8 mouse cellular contexts compared by ENCODE assay signal in the genomic region with DNA sequence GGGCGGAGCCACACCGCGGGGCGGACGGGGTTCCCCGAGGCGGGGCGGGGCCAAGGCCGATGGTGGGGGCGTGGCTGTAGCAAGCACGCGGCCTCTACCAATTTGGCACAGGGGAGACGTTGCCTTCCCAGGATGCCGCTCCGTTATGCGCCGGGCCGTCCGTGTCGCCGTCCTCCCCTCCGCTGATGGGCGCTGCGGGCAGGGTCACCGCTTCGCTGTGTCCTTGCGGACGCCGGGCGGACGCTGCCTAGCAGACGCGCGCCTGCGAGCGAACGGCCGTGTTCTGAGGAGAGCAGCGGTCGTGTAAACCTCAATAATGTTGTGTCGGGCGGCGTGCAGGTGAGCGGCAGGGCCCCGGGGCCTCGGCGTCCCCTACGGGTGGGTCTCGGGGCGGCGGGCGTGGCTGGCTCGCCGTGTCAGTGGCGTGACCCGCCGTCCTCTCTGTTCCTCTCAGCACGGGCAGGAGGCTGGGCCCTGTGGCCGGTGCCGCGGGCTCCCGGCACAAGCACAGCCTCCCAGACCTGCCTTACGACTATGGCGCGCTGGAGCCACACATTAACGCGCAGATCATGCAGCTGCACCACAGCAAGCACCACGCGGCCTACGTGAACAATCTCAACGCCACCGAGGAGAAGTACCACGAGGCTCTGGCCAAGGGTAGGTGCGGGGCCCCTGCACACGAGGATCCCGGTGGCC. TPM values are rescaled to one million over a fixed set of nuclear protein-coding genes. Genes with fewer than 3 reads are reported as not detected.
A peak's percentile ranks its signal among the peaks of the same experiment; 100 is the strongest.
DNase-seq lines count a peak whose midpoint lies in the region; ATAC-seq and TF ChIP-seq lines count a peak whose summit lies in the region.

No protein-coding gene starts in this region.

- TF ChIP-seq CTCF in gastrocnemius, adult 2 months (IDR thresholded peaks at IDR 0.05), result no peak; the same call in 1 of the 2 replicates

- H3K36me3 ChIP-seq in megakaryocyte, embryonic 14.5 days (replicated peaks; ENCODE audit: low read length), result peaks cover 21% of the 10 kb centered on the region

- intact Hi-C loops in gastrocnemius, adult 2 months (cut with DNase I), result loop anchor here (1.0 kb wide), 1 partner anchor 16 kb away; no protein-coding TSS in a partner anchor

- peak; percentile 98 for DNase-seq in ZHBTc4 (ENCODE audit: low read depth, low spot score)
- DNase-seq in gastrocnemius, adult 2 months, result peak; percentile 100
- DNase-seq in hindlimb bud, embryonic 11.5 days (ENCODE audit: extremely low spot score, low read depth, low spot score), result peak; percentile 76
- DNase-seq in left cerebral cortex, adult 8-10 months (ENCODE audit: low spot score in 2 of 2), result peak; percentile 94 to 97
- DNase-seq in right cerebral cortex, postnatal 10 days (ENCODE audit: low spot score in 2 of 2), result peak; percentile 98
- peak; percentile 99 for DNase-seq in urinary bladder, postnatal 25 days (ENCODE audit: low spot score)

- no peaks in the 10 kb centered on the region for H3K27me3 ChIP-seq in megakaryocyte, embryonic 14.5 days (replicated peaks)

- no peaks in the 10 kb centered on the region for H3K9me3 ChIP-seq in megakaryocyte, embryonic 14.5 days

- peak overlapping the region; percentile 95 for H3K4me3 ChIP-seq in gastrocnemius, adult 2 months
- peak overlapping the region; percentile 100 for H3K4me3 ChIP-seq in megakaryocyte, embryonic 14.5 days (replicated peaks)

- H3K27ac ChIP-seq in gastrocnemius, adult 2 months, result peak overlapping the region; percentile 96

- peak; percentile 94 for ATAC-seq in common myeloid progenitor, adult 5-6 weeks (replicated peaks; ENCODE audit: low read depth, poor library complexity, severe bottlenecking)

- peaks cover 25% of the 10 kb centered on the region for H3K4me1 ChIP-seq in megakaryocyte, embryonic 14.5 days

RNA-seq across cellular contexts. Expression of gene Sod2, which starts 1.2 kb away (rescaled TPM):
- 77.1 and 80.1 TPM in 2 replicates for total RNA-seq in common myeloid progenitor, adult 5-6 weeks (2017)
- total RNA-seq in gastrocnemius, adult 2 months (2021), result 100 to 1,000 TPM; 383 to 534 TPM
- 100 to 1,000 TPM; 253 to 266 (median 261) TPM for total RNA-seq in left cerebral cortex, adult 8-10 months (2022)
- polyA plus RNA-seq in megakaryocyte, embryonic 14.5 days (2012; ENCODE audit: insufficient read depth, low replicate concordance), result 237 and 328 TPM in 2 replicates

RNA-seq across cellular contexts. Expression of gene Wtap, which starts 13.9 kb away (rescaled TPM):
- 274 and 376 TPM in 2 replicates for total RNA-seq in common myeloid progenitor, adult 5-6 weeks (2017)
- 10 to 100 TPM; 29.1 to 30.0 TPM for total RNA-seq in gastrocnemius, adult 2 months (2021)
- 10 to 100 TPM; 51.8 to 58.0 (median 54.8) TPM for total RNA-seq in left cerebral cortex, adult 8-10 months (2022)
- polyA plus RNA-seq in megakaryocyte, embryonic 14.5 days (2012; ENCODE audit: insufficient read depth, low replicate concordance), result 5.3 and 15.9 TPM in 2 replicates

RNA-seq across cellular contexts. Expression of gene Gpr31b, which starts 44.2 kb away (rescaled TPM):
- total RNA-seq in common myeloid progenitor, adult 5-6 weeks (2017), result 0.73 TPM in 1 of 2 replicates, not detected in the other
- total RNA-seq in gastrocnemius, adult 2 months (2021), result not detected
- total RNA-seq in left cerebral cortex, adult 8-10 months (2022), result under 1 TPM in 1 of 4 experiments, not detected in 3; 0.42 TPM
- not detected in 2 replicates for polyA plus RNA-seq in megakaryocyte, embryonic 14.5 days (2012; ENCODE audit: insufficient read depth, low replicate concordance)

RNA-seq across cellular contexts. Expression of gene Acat2, which starts 47.3 kb away (rescaled TPM):
- total RNA-seq in common myeloid progenitor, adult 5-6 weeks (2017), result 14.9 and 17.3 TPM in 2 replicates
- total RNA-seq in gastrocnemius, adult 2 months (2021), result 1 to 10 TPM; 2.6 to 4.9 TPM
- 10 to 100 TPM; 66.3 to 83.6 (median 76.6) TPM for total RNA-seq in left cerebral cortex, adult 8-10 months (2022)
- polyA plus RNA-seq in megakaryocyte, embryonic 14.5 days (2012; ENCODE audit: insufficient read depth, low replicate concordance), result 6.8 and 29.7 TPM in 2 replicates

RNA-seq across cellular contexts. Expression of gene Tcp10b, which starts 53.0 kb away (rescaled TPM):
- total RNA-seq in common myeloid progenitor, adult 5-6 weeks (2017), result 0.09 and 0.58 TPM in 2 replicates
- total RNA-seq in gastrocnemius, adult 2 months (2021), result under 1 TPM; 0.28 to 0.36 TPM
- total RNA-seq in left cerebral cortex, adult 8-10 months (2022), result under 1 TPM; 0.34 to 0.93 (median 0.69) TPM
- 0.56 TPM in 1 of 2 replicates, not detected in the other for polyA plus RNA-seq in megakaryocyte, embryonic 14.5 days (2012; ENCODE audit: insufficient read depth, low replicate concordance)

Comparison
In these comparisons a context has a peak if more than half of its experiments do, and no peak if none do; other contexts are left out.
1. Peak in every context shown above with its lines: DNase-seq, ATAC-seq, H3K4me3 ChIP-seq and H3K27ac ChIP-seq.